Mouse (Mus musculus): ENCODE measurements around the gene Smpd3.
"Not testable (repeated sequence)": the region's sequence is repeated elsewhere in the genome, so short reads cannot be mapped to it uniquely, and the experiment has no call there.

DNA sequence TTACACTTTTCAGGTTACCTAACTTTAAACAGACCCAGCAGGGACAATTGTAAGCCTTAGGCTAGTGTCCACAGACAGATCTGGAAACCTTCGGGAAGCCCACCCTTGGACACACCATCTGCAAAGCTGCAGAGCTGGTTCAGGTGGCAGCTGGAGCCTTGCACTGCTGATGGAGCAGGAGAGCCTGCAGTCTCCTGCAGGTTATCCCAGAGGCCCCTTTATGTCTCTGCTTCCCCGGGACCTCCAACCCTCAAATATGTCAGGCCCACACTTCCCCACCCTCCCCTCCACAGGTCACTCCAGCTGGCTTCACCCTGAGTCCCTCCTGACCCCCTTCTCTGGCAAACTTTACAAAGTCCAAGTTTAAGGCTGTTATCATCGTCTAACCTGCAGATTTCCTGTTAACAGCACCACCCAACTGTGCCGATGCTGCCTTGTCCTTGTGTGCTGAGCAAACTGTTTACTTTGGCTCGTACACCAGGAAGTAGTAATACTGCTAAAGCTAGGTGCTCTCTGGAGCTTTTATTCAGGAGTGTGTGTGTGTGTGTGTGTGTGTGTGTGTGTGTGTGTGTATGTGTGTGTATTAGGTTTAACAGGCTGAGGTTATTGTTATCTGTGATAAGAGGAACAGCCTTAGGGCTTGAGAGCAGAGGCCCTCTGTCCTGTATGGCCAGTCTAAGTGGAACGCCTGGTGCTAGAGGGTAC, 29.6 kb downstream of the Smpd3 start:
- TF ChIP-seq CTCF, POLR2A (IDR thresholded peaks at IDR 0.05; ENCODE audit: extremely low read depth, insufficient read depth, low read length): not testable (repeated sequence)

Measured in cortical plate, adult 2 months (tissue).